Mouse (Mus musculus): ENCODE measurements around the gene Pla2g4a. TPM values are rescaled to one million over a fixed set of nuclear protein-coding genes. Genes with fewer than 3 reads are reported as not detected.
A peak's percentile ranks its signal among the peaks of the same experiment; 100 is the strongest.

Gene Pla2g4a
- polyA plus RNA-seq, 1 experiment from 2014 or later = 5.5 TPM

- TF ChIP-seq EP300 (IDR thresholded peaks at IDR 0.05; ENCODE audit: low read depth) = no peak
- no peak for TF ChIP-seq CTCF (IDR thresholded peaks at IDR 0.05; ENCODE audit: low read depth)
- Histone ChIP-seq H3K9ac (replicated peaks) (no peak overlapping the region), H3K4me2 (ENCODE audit: low read depth, low read length) (no peak overlapping the region), H3K36me3 (replicated peaks; ENCODE audit: insufficient read depth, low read length) (no peaks in the 10 kb centered on the region), H3K27ac (ENCODE audit: low read depth) (no peak overlapping the region), H3K9me3 (ENCODE audit: low read length) (no peaks in the 10 kb centered on the region), H3K4me3 (ENCODE audit: low read depth, low read length) (no peak overlapping the region), H3K27me3 (ENCODE audit: insufficient read depth, low read length) (no peaks in the 10 kb centered on the region), H3K4me1 (ENCODE audit: insufficient read depth) (no peaks in the 10 kb centered on the region)
- no peak for DNase-seq
- WGBS (ENCODE audit: insufficient replicate concordance) = 63% methylated on average over 1 of the region's 1 CpGs
- ATAC-seq = no peak
These were observed 38.9 kb downstream of the Pla2g4a start for GRCm38 (mm10) chr1:149922219-149922618.

- WGBS (ENCODE audit: insufficient replicate concordance) = 76% methylated on average over 5 of the region's 5 CpGs
- no peak for DNase-seq
- H3K27me3 ChIP-seq (ENCODE audit: insufficient read depth, low read length) = no peaks in the 10 kb centered on the region
- no peaks in the 10 kb centered on the region for H3K9me3 ChIP-seq (ENCODE audit: low read length)
- no peak overlapping the region for H3K4me3 ChIP-seq (ENCODE audit: low read depth, low read length)
- no peaks in the 10 kb centered on the region for H3K4me1 ChIP-seq (ENCODE audit: insufficient read depth)
- no peaks in the 10 kb centered on the region for H3K36me3 ChIP-seq (replicated peaks; ENCODE audit: insufficient read depth, low read length)
- TF ChIP-seq CTCF (IDR thresholded peaks at IDR 0.05; ENCODE audit: low read depth) = no peak
- TF ChIP-seq EP300 (IDR thresholded peaks at IDR 0.05; ENCODE audit: low read depth) = no peak
- H3K27ac ChIP-seq (ENCODE audit: low read depth) = no peak overlapping the region
- H3K9ac ChIP-seq (replicated peaks) = no peak overlapping the region
- no peak for ATAC-seq
- H3K4me2 ChIP-seq (ENCODE audit: low read depth, low read length) = no peak overlapping the region
These were observed 39.8 kb downstream of the Pla2g4a start for GRCm38 (mm10) chr1:149921325-149921724.

- ATAC-seq (no peak), DNase-seq (no peak)
- no peak for TF ChIP-seq CTCF (IDR thresholded peaks at IDR 0.05; ENCODE audit: low read depth)
- TF ChIP-seq EP300 (IDR thresholded peaks at IDR 0.05; ENCODE audit: low read depth) = no peak
- Histone ChIP-seq H3K4me2 (ENCODE audit: low read depth, low read length) (no peak overlapping the region), H3K9ac (replicated peaks) (no peak overlapping the region), H3K27me3 (ENCODE audit: insufficient read depth, low read length) (no peaks in the 10 kb centered on the region), H3K36me3 (replicated peaks; ENCODE audit: insufficient read depth, low read length) (no peaks in the 10 kb centered on the region), H3K4me3 (ENCODE audit: low read depth, low read length) (no peak overlapping the region), H3K27ac (ENCODE audit: low read depth) (no peak overlapping the region), H3K9me3 (ENCODE audit: low read length) (no peaks in the 10 kb centered on the region), H3K4me1 (ENCODE audit: insufficient read depth) (no peaks in the 10 kb centered on the region)
- WGBS (ENCODE audit: insufficient replicate concordance) = 77% methylated on average over 7 of the region's 7 CpGs
These were observed 41.8 kb downstream of the Pla2g4a start for GRCm38 (mm10) chr1:149919301-149919700.

GRCm38 (mm10) chr1:149912984-149913383 is 48.1 kb downstream of the Pla2g4a start:
- Histone ChIP-seq H3K9me3 (ENCODE audit: low read length) (no peaks in the 10 kb centered on the region), H3K4me2 (ENCODE audit: low read depth, low read length) (no peak overlapping the region), H3K36me3 (replicated peaks; ENCODE audit: insufficient read depth, low read length) (no peaks in the 10 kb centered on the region), H3K9ac (replicated peaks) (no peak overlapping the region), H3K27me3 (ENCODE audit: insufficient read depth, low read length) (no peaks in the 10 kb centered on the region), H3K4me3 (ENCODE audit: low read depth, low read length) (no peak overlapping the region), H3K27ac (ENCODE audit: low read depth) (no peak overlapping the region), H3K4me1 (ENCODE audit: insufficient read depth) (no peaks in the 10 kb centered on the region)
- DNase-seq (no peak), ATAC-seq (no peak)
- no peak for TF ChIP-seq EP300 (IDR thresholded peaks at IDR 0.05; ENCODE audit: low read depth)
- WGBS (ENCODE audit: insufficient replicate concordance) = 52% methylated on average over 4 of the region's 4 CpGs

- ATAC-seq = peak; percentile 44; the same call in 1 of the 2 replicates
- peak; percentile 17 for DNase-seq
- 31% methylated on average over 4 of the region's 4 CpGs for WGBS (ENCODE audit: insufficient replicate concordance)
- Histone ChIP-seq H3K4me2 (ENCODE audit: low read depth, low read length) (no peak overlapping the region), H3K4me1 (ENCODE audit: insufficient read depth) (no peaks in the 10 kb centered on the region), H3K36me3 (replicated peaks; ENCODE audit: insufficient read depth, low read length) (no peaks in the 10 kb centered on the region), H3K27me3 (ENCODE audit: insufficient read depth, low read length) (no peaks in the 10 kb centered on the region), H3K27ac (ENCODE audit: low read depth) (no peak overlapping the region), H3K9me3 (ENCODE audit: low read length) (no peaks in the 10 kb centered on the region), H3K9ac (replicated peaks) (no peak overlapping the region), H3K4me3 (ENCODE audit: low read depth, low read length) (no peak overlapping the region)
- TF ChIP-seq CTCF (IDR thresholded peaks at IDR 0.05; ENCODE audit: low read depth) (no peak), EP300 (IDR thresholded peaks at IDR 0.05; ENCODE audit: low read depth) (no peak)
These were observed 50.0 kb downstream of the Pla2g4a start for GRCm38 (mm10) chr1:149911050-149911449.

- Histone ChIP-seq H3K9ac (replicated peaks) (no peak overlapping the region), H3K36me3 (replicated peaks; ENCODE audit: insufficient read depth, low read length) (no peaks in the 10 kb centered on the region), H3K4me2 (ENCODE audit: low read depth, low read length) (no peak overlapping the region), H3K27ac (ENCODE audit: low read depth) (no peak overlapping the region), H3K4me3 (ENCODE audit: low read depth, low read length) (no peak overlapping the region), H3K4me1 (ENCODE audit: insufficient read depth) (no peaks in the 10 kb centered on the region), H3K9me3 (ENCODE audit: low read length) (no peaks in the 10 kb centered on the region), H3K27me3 (ENCODE audit: insufficient read depth, low read length) (no peaks in the 10 kb centered on the region)
- DNase-seq = no peak
- ATAC-seq = no peak
- 66% methylated on average over 4 of the region's 4 CpGs for WGBS (ENCODE audit: insufficient replicate concordance)
- TF ChIP-seq CTCF (IDR thresholded peaks at IDR 0.05; ENCODE audit: low read depth) = no peak
These were observed 63.0 kb downstream of the Pla2g4a start for GRCm38 (mm10) chr1:149898001-149898625.

- Histone ChIP-seq H3K9me3 (ENCODE audit: low read length) (no peaks in the 10 kb centered on the region), H3K9ac (replicated peaks) (no peak overlapping the region), H3K27me3 (ENCODE audit: insufficient read depth, low read length) (no peaks in the 10 kb centered on the region), H3K4me2 (ENCODE audit: low read depth, low read length) (no peak overlapping the region), H3K4me1 (ENCODE audit: insufficient read depth) (no peaks in the 10 kb centered on the region), H3K27ac (ENCODE audit: low read depth) (no peak overlapping the region), H3K4me3 (ENCODE audit: low read depth, low read length) (no peak overlapping the region), H3K36me3 (replicated peaks; ENCODE audit: insufficient read depth, low read length) (no peaks in the 10 kb centered on the region)
- DNase-seq (no peak), ATAC-seq (no peak)
- 65% methylated on average over 5 of the region's 5 CpGs for WGBS (ENCODE audit: insufficient replicate concordance)
- TF ChIP-seq CTCF (IDR thresholded peaks at IDR 0.05; ENCODE audit: low read depth) (no peak), EP300 (IDR thresholded peaks at IDR 0.05; ENCODE audit: low read depth) (no peak)
These were observed 64.5 kb downstream of the Pla2g4a start for GRCm38 (mm10) chr1:149896590-149896989.

Data from liver, postnatal 0 days (tissue).